Mouse (Mus musculus): ENCODE results near the gene Zfp710. TPM values are rescaled to one million over a fixed set of nuclear protein-coding genes. Genes with fewer than 3 reads are reported as not detected.

The Zfp710 gene
- polyA plus RNA-seq, 1 experiment = 28.1 TPM

- WGBS = 79% methylated on average over 8 of the region's 8 CpGs
- peaks cover 8% of the 10 kb centered on the region for H3K4me1 ChIP-seq (ENCODE audit: control insufficient read depth, insufficient read depth, low read length)
These were observed 5.9 kb downstream of the Zfp710 start for GRCm38 (mm10) chr7:80030486-80030885.

GRCm38 (mm10) chr7:80030987-80031386, 6.4 kb downstream of the Zfp710 start:
- peaks cover 8% of the 10 kb centered on the region for H3K4me1 ChIP-seq (ENCODE audit: control insufficient read depth, insufficient read depth, low read length)
- H3K4me3 ChIP-seq (replicated peaks; ENCODE audit: control insufficient read depth, low read depth, low read length) = no peak overlapping the region
- 89% methylated on average over 8 of the region's 8 CpGs for WGBS
- TF ChIP-seq CTCF (IDR thresholded peaks at IDR 0.05; ENCODE audit: control insufficient read depth, insufficient read depth, low read length) (no peak), POLR2A (IDR thresholded peaks at IDR 0.05; ENCODE audit: borderline replicate concordance, control insufficient read depth, low read depth, low read length) (no peak)
- no peak overlapping the region for H3K27ac ChIP-seq (ENCODE audit: control insufficient read depth, insufficient read depth, low read depth, low read length, poor library complexity)

More at GRCm38 (mm10) chr7:80030486-80030885, 5.9 kb downstream of the Zfp710 start:
- no peak overlapping the region for H3K4me3 ChIP-seq (replicated peaks; ENCODE audit: control insufficient read depth, low read depth, low read length)
- H3K27ac ChIP-seq (ENCODE audit: control insufficient read depth, insufficient read depth, low read depth, low read length, poor library complexity) = no peak overlapping the region
- TF ChIP-seq CTCF (IDR thresholded peaks at IDR 0.05; ENCODE audit: control insufficient read depth, insufficient read depth, low read length) (no peak), POLR2A (IDR thresholded peaks at IDR 0.05; ENCODE audit: borderline replicate concordance, control insufficient read depth, low read depth, low read length) (no peak)

- Histone ChIP-seq H3K4me1 (ENCODE audit: control insufficient read depth, insufficient read depth, low read length) (peaks cover 8% of the 10 kb centered on the region), H3K27ac (ENCODE audit: control insufficient read depth, insufficient read depth, low read depth, low read length, poor library complexity) (no peak overlapping the region)
These were observed 6.9 kb downstream of the Zfp710 start for GRCm38 (mm10) chr7:80031478-80031877.

GRCm38 (mm10) chr7:80032216-80033052, 7.8 kb downstream of the Zfp710 start:
- Histone ChIP-seq H3K4me3 (replicated peaks; ENCODE audit: control insufficient read depth, low read depth, low read length) (peak overlapping the region; percentile 19), H3K27ac (ENCODE audit: control insufficient read depth, insufficient read depth, low read depth, low read length, poor library complexity) (peak overlapping the region; percentile 76; the same call in 1 of the 2 replicates), H3K4me1 (ENCODE audit: control insufficient read depth, insufficient read depth, low read length) (peaks cover 8% of the 10 kb centered on the region)
- WGBS = 28% methylated on average over 10 of the region's 10 CpGs
- TF ChIP-seq CTCF (IDR thresholded peaks at IDR 0.05; ENCODE audit: control insufficient read depth, insufficient read depth, low read length) (no peak), POLR2A (IDR thresholded peaks at IDR 0.05; ENCODE audit: borderline replicate concordance, control insufficient read depth, low read depth, low read length) (no peak)

More at GRCm38 (mm10) chr7:80031478-80031877, 6.9 kb downstream of the Zfp710 start:
- TF ChIP-seq CTCF (IDR thresholded peaks at IDR 0.05; ENCODE audit: control insufficient read depth, insufficient read depth, low read length) = no peak
- no peak for TF ChIP-seq POLR2A (IDR thresholded peaks at IDR 0.05; ENCODE audit: borderline replicate concordance, control insufficient read depth, low read depth, low read length)
- no peak overlapping the region for H3K4me3 ChIP-seq (replicated peaks; ENCODE audit: control insufficient read depth, low read depth, low read length)
- WGBS = 76% methylated on average over 10 of the region's 10 CpGs

GRCm38 (mm10) chr7:80033064-80033717, 8.6 kb downstream of the Zfp710 start:
- peaks cover 8% of the 10 kb centered on the region for H3K4me1 ChIP-seq (ENCODE audit: control insufficient read depth, insufficient read depth, low read length)
- 1% methylated on average over 9 of the region's 9 CpGs for WGBS

GRCm38 (mm10) chr7:80033771-80034170, 9.2 kb downstream of the Zfp710 start:
- TF ChIP-seq CTCF (IDR thresholded peaks at IDR 0.05; ENCODE audit: control insufficient read depth, insufficient read depth, low read length) (no peak), POLR2A (IDR thresholded peaks at IDR 0.05; ENCODE audit: borderline replicate concordance, control insufficient read depth, low read depth, low read length) (no peak)
- no peak overlapping the region for H3K4me3 ChIP-seq (replicated peaks; ENCODE audit: control insufficient read depth, low read depth, low read length)
- peaks cover 6% of the 10 kb centered on the region; the same call in 1 of the 2 replicates for H3K4me1 ChIP-seq (ENCODE audit: control insufficient read depth, insufficient read depth, low read length)
- WGBS = 61% methylated on average over 9 of the region's 9 CpGs
- no peak overlapping the region for H3K27ac ChIP-seq (ENCODE audit: control insufficient read depth, insufficient read depth, low read depth, low read length, poor library complexity)

More at GRCm38 (mm10) chr7:80033064-80033717, 8.6 kb downstream of the Zfp710 start:
- TF ChIP-seq CTCF (IDR thresholded peaks at IDR 0.05; ENCODE audit: control insufficient read depth, insufficient read depth, low read length) (no peak), POLR2A (IDR thresholded peaks at IDR 0.05; ENCODE audit: borderline replicate concordance, control insufficient read depth, low read depth, low read length) (no peak)
- Histone ChIP-seq H3K27ac (ENCODE audit: control insufficient read depth, insufficient read depth, low read depth, low read length, poor library complexity) (peak overlapping the region; percentile 76; the same call in 1 of the 2 replicates), H3K4me3 (replicated peaks; ENCODE audit: control insufficient read depth, low read depth, low read length) (peak overlapping the region; percentile 60)

- TF ChIP-seq CTCF (IDR thresholded peaks at IDR 0.05; ENCODE audit: control insufficient read depth, insufficient read depth, low read length) = no peak
- TF ChIP-seq POLR2A (IDR thresholded peaks at IDR 0.05; ENCODE audit: borderline replicate concordance, control insufficient read depth, low read depth, low read length) = no peak
- no peak overlapping the region for H3K27ac ChIP-seq (ENCODE audit: control insufficient read depth, insufficient read depth, low read depth, low read length, poor library complexity)
- H3K4me1 ChIP-seq (ENCODE audit: control insufficient read depth, insufficient read depth, low read length) = peaks cover 5% of the 10 kb centered on the region; the same call in 1 of the 2 replicates
- H3K4me3 ChIP-seq (replicated peaks; ENCODE audit: control insufficient read depth, low read depth, low read length) = no peak overlapping the region
- whole genome bisulfite sequencing = 48% methylated on average over 6 of the region's 6 CpGs
These were observed 10.5 kb downstream of the Zfp710 start for GRCm38 (mm10) chr7:80035086-80035485.

GRCm38 (mm10) chr7:80035748-80036147, 11.1 kb downstream of the Zfp710 start:
- H3K4me1 ChIP-seq (ENCODE audit: control insufficient read depth, insufficient read depth, low read length) = peaks cover 5% of the 10 kb centered on the region; the same call in 1 of the 2 replicates
- H3K4me3 ChIP-seq (replicated peaks; ENCODE audit: control insufficient read depth, low read depth, low read length) = no peak overlapping the region
- WGBS = 40% methylated on average over 4 of the region's 4 CpGs
- no peak overlapping the region for H3K27ac ChIP-seq (ENCODE audit: control insufficient read depth, insufficient read depth, low read depth, low read length, poor library complexity)
- no peak for TF ChIP-seq POLR2A (IDR thresholded peaks at IDR 0.05; ENCODE audit: borderline replicate concordance, control insufficient read depth, low read depth, low read length)
- no peak for TF ChIP-seq CTCF (IDR thresholded peaks at IDR 0.05; ENCODE audit: control insufficient read depth, insufficient read depth, low read length)

Measured in bone marrow, adult 2 months (tissue).